Mouse (Mus musculus): ENCODE results near the gene Il4ra.

GRCm38 (mm10) chr7:125596406-125596805, 44.5 kb downstream of the Il4ra start:
- no peak for TF ChIP-seq POLR2A (IDR thresholded peaks at IDR 0.05; ENCODE audit: borderline replicate concordance, low read depth, low read length)
- no peak for TF ChIP-seq CTCF (IDR thresholded peaks at IDR 0.05; ENCODE audit: low read depth, low read length)

Data from bone marrow macrophage, adult 2 months (primary cell).